Mouse (Mus musculus) stomach, postnatal 0 days (tissue): ENCODE results near the gene Spi1. TPM values are rescaled to one million over a fixed set of nuclear protein-coding genes. Genes with fewer than 3 reads are reported as not detected.
A peak's percentile ranks its signal among the peaks of the same experiment; 100 is the strongest.

Source experiments
- ATAC-seq: fragments of 200-750 bp; cut with Nextera tagmentation; 2 replicates; pipeline ENCODE4 v1.8.0; 2017; ENCODE audit not compliant: low FRiP score, low TSS enrichment
- DNase-seq: peaks from one replicate; pipeline ENCODE4 v3.0.0-alpha.2; 2016; ENCODE audit warnings: low spot score
- H3K27ac ChIP-seq: fragments of 300-500 bp; sonication (generic); replicated peaks from 2 replicates; pipeline ENCODE4 v1.5.1; 2014; ENCODE audit warnings: mild to moderate bottlenecking, control low read depth
- H3K27me3 ChIP-seq: fragments of 300-500 bp; sonication (generic); 2 replicates; pipeline ENCODE4 v1.6.1; 2014; ENCODE audit warnings: low read length; ENCODE audit not compliant: control insufficient read depth, insufficient read depth
- H3K36me3 ChIP-seq: fragments of 300-500 bp; sonication (generic); 2 replicates; pipeline ENCODE4 v1.6.1; 2014; ENCODE audit warnings: low read length, mixed read lengths; ENCODE audit not compliant: control insufficient read depth, insufficient read depth
- H3K4me1 ChIP-seq: fragments of 300-500 bp; sonication (generic); replicated peaks from 2 replicates; pipeline ENCODE4 v1.6.1; 2014; ENCODE audit warnings: antibody characterized with exemption; ENCODE audit not compliant: control insufficient read depth, insufficient read depth
- H3K4me2 ChIP-seq: fragments of 300-500 bp; sonication (generic); replicated peaks from 2 replicates; pipeline ENCODE4 v1.6.1; 2014; ENCODE audit warnings: low read depth, mild to moderate bottlenecking, control low read depth, moderate library complexity
- H3K4me3 ChIP-seq: fragments of 300-500 bp; sonication (generic); 2 replicates; pipeline ENCODE4 v1.5.1; 2014; ENCODE audit warnings: low read depth, low read length, control low read depth
- H3K9ac ChIP-seq: fragments of 300-500 bp; sonication (generic); 2 replicates; pipeline ENCODE4 v1.6.1; 2014; ENCODE audit warnings: mild to moderate bottlenecking, low read length, control low read depth, mixed read lengths
- H3K9me3 ChIP-seq: fragments of 300-500 bp; sonication (generic); 2 replicates; pipeline ENCODE4 v1.6.1; 2016; ENCODE audit warnings: low read length; ENCODE audit not compliant: control insufficient read depth
- CTCF ChIP-seq: IDR thresholded peaks from 2 replicates; pipeline ENCODE4 v1.5.1; 2016; ENCODE audit warnings: antibody characterized with exemption, low read depth, mild to moderate bottlenecking, moderate library complexity
- EP300 ChIP-seq: optimal IDR thresholded peaks from 2 replicates; pipeline ENCODE3; 2016; ENCODE audit warnings: antibody characterized with exemption
- WGBS: fragments of 180-500 bp; shearing (Covaris S2); extraction: QIAGEN DNeasy Blood & Tissue Kit; methylation state at CpG from one replicate; pipeline ENCODE4 v1.1.7; 2014; 5-methylcytosine and 5-hydroxymethylcytosine counted together
- polyA plus RNA-seq: library from polyadenylated mRNA; unstranded; fragments of >200 nt; fragmentation: Nextera tagmentation; extraction: Ambion mirVana; gene quantifications from 2 replicates; pipeline ENCODE4 v1.2.1, GENCODE M21; 2015

The Spi1 gene
- polyA plus RNA-seq, 1 experiment from 2014 or later: 7.0 TPM

GRCm38 (mm10) chr2:91090827-91091226 lies 8.6 kb downstream of the Spi1 start:
- no peaks in the 10 kb centered on the region for H3K36me3 ChIP-seq
- TF ChIP-seq CTCF: no peak
- TF ChIP-seq EP300: no peak
- H3K4me3 ChIP-seq: no peak overlapping the region
- H3K27me3 ChIP-seq: no peaks in the 10 kb centered on the region
- WGBS: 61% methylated on average over 6 of the region's 6 CpGs
- no peaks in the 10 kb centered on the region for H3K4me1 ChIP-seq
- no peak overlapping the region for H3K27ac ChIP-seq
- no peaks in the 10 kb centered on the region for H3K9me3 ChIP-seq
- H3K9ac ChIP-seq: no peak overlapping the region
- no peak for DNase-seq
- no peak overlapping the region for H3K4me2 ChIP-seq
- ATAC-seq: no peak

GRCm38 (mm10) chr2:91096524-91096923 lies 14.3 kb downstream of the Spi1 start:
- H3K4me3 ChIP-seq: no peak overlapping the region
- no peak overlapping the region for H3K9ac ChIP-seq
- no peaks in the 10 kb centered on the region for H3K36me3 ChIP-seq
- H3K4me2 ChIP-seq: no peak overlapping the region
- no peak for DNase-seq
- no peak; the same call in 1 of the 2 replicates for ATAC-seq
- H3K9me3 ChIP-seq: no peaks in the 10 kb centered on the region
- WGBS: 70% methylated on average over 14 of the region's 14 CpGs
- H3K27me3 ChIP-seq: no peaks in the 10 kb centered on the region
- no peaks in the 10 kb centered on the region for H3K4me1 ChIP-seq
- TF ChIP-seq CTCF: no peak
- TF ChIP-seq EP300: no peak
- no peak overlapping the region for H3K27ac ChIP-seq

GRCm38 (mm10) chr2:91097015-91097414 lies 14.8 kb downstream of the Spi1 start:
- TF ChIP-seq CTCF (no peak), EP300 (no peak)
- no peaks in the 10 kb centered on the region for H3K4me1 ChIP-seq
- 0 out of 2 replicates have a peak overlapping the region, but pooled peaks have one; percentile 2 for H3K4me3 ChIP-seq
- 83% methylated on average over 10 of the region's 10 CpGs for WGBS
- H3K4me2 ChIP-seq: no peak overlapping the region; the same call in 1 of the 2 replicates
- DNase-seq: no peak
- no peaks in the 10 kb centered on the region for H3K36me3 ChIP-seq
- H3K9me3 ChIP-seq: no peaks in the 10 kb centered on the region
- no peak for ATAC-seq
- H3K9ac ChIP-seq: peak overlapping the region; percentile 31; the same call in 1 of the 2 replicates
- H3K27me3 ChIP-seq: no peaks in the 10 kb centered on the region
- H3K27ac ChIP-seq: no peak overlapping the region

GRCm38 (mm10) chr2:91098156-91098555 lies 16.0 kb downstream of the Spi1 start:
- no peaks in the 10 kb centered on the region for H3K4me1 ChIP-seq
- no peak for DNase-seq

GRCm38 (mm10) chr2:91101124-91101740 lies 19.0 kb downstream of the Spi1 start:
- DNase-seq (peak; percentile 93), ATAC-seq (peak; percentile 86)
- no peaks in the 10 kb centered on the region for H3K4me1 ChIP-seq
- H3K9me3 ChIP-seq: no peaks in the 10 kb centered on the region
- no peak overlapping the region for H3K4me2 ChIP-seq
- H3K27me3 ChIP-seq: no peaks in the 10 kb centered on the region
- no peaks in the 10 kb centered on the region for H3K36me3 ChIP-seq
- H3K4me3 ChIP-seq: no peak overlapping the region
- H3K9ac ChIP-seq: peak overlapping the region; percentile 43; the same call in 1 of the 2 replicates
- TF ChIP-seq CTCF: peak; percentile 98
- TF ChIP-seq EP300: no peak
- no peak overlapping the region for H3K27ac ChIP-seq
- WGBS: 2% methylated on average over 7 of the region's 7 CpGs

More at GRCm38 (mm10) chr2:91098156-91098555, 16.0 kb downstream of the Spi1 start:
- Histone ChIP-seq H3K9me3 (no peaks in the 10 kb centered on the region), H3K36me3 (no peaks in the 10 kb centered on the region), H3K9ac (no peak overlapping the region), H3K27me3 (no peaks in the 10 kb centered on the region), H3K4me2 (no peak overlapping the region), H3K27ac (no peak overlapping the region), H3K4me3 (no peak overlapping the region)
- ATAC-seq: no peak
- TF ChIP-seq EP300 (no peak), CTCF (no peak)
- WGBS: 84% methylated on average over 2 of the region's 2 CpGs

- Histone ChIP-seq H3K9ac (no peak overlapping the region), H3K27ac (no peak overlapping the region), H3K36me3 (no peaks in the 10 kb centered on the region), H3K4me3 (no peak overlapping the region), H3K27me3 (no peaks in the 10 kb centered on the region), H3K9me3 (no peaks in the 10 kb centered on the region), H3K4me2 (no peak overlapping the region), H3K4me1 (no peaks in the 10 kb centered on the region)
- DNase-seq: no peak
- no peak for ATAC-seq
- TF ChIP-seq EP300 (no peak), CTCF (no peak)
- WGBS: 76% methylated on average over 3 of the region's 3 CpGs
Measured at GRCm38 (mm10) chr2:91108156-91108555, 26.0 kb downstream of the Spi1 start.
